29 mouse cellular contexts compared by ENCODE assay signal in genomic region chr11:68785813-68786212, GRCm38 (mm10).
DNase-seq lines count a peak whose midpoint lies in the region; ATAC-seq and TF ChIP-seq lines count a peak whose summit lies in the region.
"Had no signal": no experiment of that assay in that cellular context is flagged by ENCODE, and none has a peak within 500 bp of the region (broad histone marks: within the 10 kb centered on the region; RNA-seq: fewer than 3 reads in every experiment).

No protein-coding gene starts in this region.

- peak; percentile 27 for DNase-seq in thymus, postnatal 25 days
- DNase-seq in thymus, postnatal 10 days (ENCODE audit: low spot score in 2 of 2): no peak
- DNase-seq in gastrocnemius, postnatal 10 days: no peak
- DNase-seq in right cerebral cortex, adult 2 months (ENCODE audit: low spot score in 2 of 2): no peak
- DNase-seq: adrenal gland, postnatal 14 days; cerebellum, adult 11-12 months; cerebellum, adult 9-11 months; embryo, embryonic 11 days; forebrain, postnatal 0 days; heart, postnatal 10 days; kidney, adult 8-10 months; kidney, postnatal 10 days; layer of hippocampus, adult 9-11 months; spleen, adult 18-20 months had no signal

- no peaks in the 10 kb centered on the region for H3K9me3 ChIP-seq in ES-Bruce4 (replicated peaks; ENCODE audit: control insufficient read depth, insufficient read depth, low read length, poor library complexity, severe bottlenecking)
- H3K9me3 ChIP-seq in intestine, postnatal 0 days (ENCODE audit: control insufficient read depth): no peaks in the 10 kb centered on the region
- H3K9me3 ChIP-seq in midbrain, embryonic 16.5 days (replicated peaks; ENCODE audit: control insufficient read depth, low read length, poor library complexity, severe bottlenecking): no peaks in the 10 kb centered on the region
- H3K9me3 ChIP-seq: embryonic facial prominence, embryonic 13.5 days; forebrain, embryonic 12.5 days; G1E; heart, embryonic 13.5 days; hindbrain, embryonic 10.5 days; hindbrain, embryonic 15.5 days; limb, embryonic 12.5 days; lung, embryonic 15.5 days; midbrain, embryonic 10.5 days; midbrain, embryonic 15.5 days had no signal

- no peak overlapping the region for H3K9ac ChIP-seq in ES-Bruce4 (ENCODE audit: low read depth, poor library complexity, severe bottlenecking)
- H3K9ac ChIP-seq in intestine, postnatal 0 days (ENCODE audit: low read depth, low read length): no peak overlapping the region
- H3K9ac ChIP-seq in midbrain, embryonic 16.5 days (ENCODE audit: low read depth, low read length): no peak overlapping the region
- H3K9ac ChIP-seq: embryonic facial prominence, embryonic 13.5 days; forebrain, embryonic 12.5 days; forebrain, postnatal 0 days; heart, embryonic 13.5 days; hindbrain, embryonic 15.5 days; limb, embryonic 12.5 days; lung, embryonic 15.5 days; midbrain, embryonic 15.5 days had no signal

- H3K4me3 ChIP-seq in ES-Bruce4 (ENCODE audit: low read depth, low read length): peak overlapping the region; percentile 24
- no peak overlapping the region for H3K4me3 ChIP-seq in intestine, postnatal 0 days (ENCODE audit: low read depth, low read length)
- no peak overlapping the region for H3K4me3 ChIP-seq in midbrain, embryonic 16.5 days (ENCODE audit: low read depth, low read length)
- H3K4me3 ChIP-seq: embryonic facial prominence, embryonic 13.5 days; forebrain, embryonic 12.5 days; heart, embryonic 13.5 days; hindbrain, embryonic 10.5 days; hindbrain, embryonic 15.5 days; limb, embryonic 12.5 days; lung, embryonic 15.5 days; midbrain, embryonic 10.5 days; midbrain, embryonic 15.5 days had no signal

- H3K27me3 ChIP-seq in ES-Bruce4 (ENCODE audit: control insufficient read depth, insufficient read depth, low read length, poor library complexity, severe bottlenecking): no peaks in the 10 kb centered on the region
- H3K27me3 ChIP-seq in intestine, postnatal 0 days (replicated peaks; ENCODE audit: control insufficient read depth, insufficient read depth, low read length): no peaks in the 10 kb centered on the region
- H3K27me3 ChIP-seq in midbrain, embryonic 16.5 days (ENCODE audit: control insufficient read depth, insufficient read depth, low read depth, low read length): no peaks in the 10 kb centered on the region
- H3K27me3 ChIP-seq: embryonic facial prominence, embryonic 13.5 days; forebrain, embryonic 12.5 days; heart, embryonic 13.5 days; hindbrain, embryonic 15.5 days; limb, embryonic 12.5 days; lung, embryonic 15.5 days; midbrain, embryonic 15.5 days had no signal

- no peak for TF ChIP-seq CTCF in ES-Bruce4 (IDR thresholded peaks at IDR 0.05; ENCODE audit: low read depth, low read length)
- no peak for TF ChIP-seq CTCF in intestine, postnatal 0 days (IDR thresholded peaks at IDR 0.05; ENCODE audit: low read depth)

- 48% methylated on average over 8 of the region's 8 CpGs for WGBS in intestine, postnatal 0 days
- WGBS in midbrain, embryonic 16.5 days: 90% methylated on average over 8 of the region's 8 CpGs

- H3K36me3 ChIP-seq in ES-Bruce4 (ENCODE audit: control insufficient read depth, insufficient read depth, low read length, poor library complexity, severe bottlenecking): peaks cover 25% of the 10 kb centered on the region
- H3K36me3 ChIP-seq in intestine, postnatal 0 days (ENCODE audit: control insufficient read depth, insufficient read depth): peaks cover 18% of the 10 kb centered on the region
- H3K36me3 ChIP-seq in midbrain, embryonic 16.5 days (ENCODE audit: control insufficient read depth, insufficient read depth, low read length): peaks cover 47% of the 10 kb centered on the region
- H3K36me3 ChIP-seq: G1E had no signal

- H3K4me1 ChIP-seq in ES-Bruce4 (ENCODE audit: control insufficient read depth, insufficient read depth, low read length): no peaks in the 10 kb centered on the region
- no peaks in the 10 kb centered on the region for H3K4me1 ChIP-seq in intestine, postnatal 0 days (replicated peaks; ENCODE audit: control insufficient read depth, insufficient read depth, low read length)
- no peaks in the 10 kb centered on the region for H3K4me1 ChIP-seq in midbrain, embryonic 16.5 days (ENCODE audit: control insufficient read depth, insufficient read depth, low read length)
- H3K4me1 ChIP-seq: forebrain, embryonic 12.5 days; hindbrain, embryonic 10.5 days; hindbrain, embryonic 15.5 days; limb, embryonic 12.5 days; lung, embryonic 15.5 days; midbrain, embryonic 10.5 days; midbrain, embryonic 15.5 days had no signal

- TF ChIP-seq EP300 in ES-Bruce4 (IDR thresholded peaks at IDR 0.05; ENCODE audit: insufficient read depth, low read depth, low read length): no peak

- TF ChIP-seq POLR2A in ES-Bruce4 (IDR thresholded peaks at IDR 0.05; ENCODE audit: insufficient read depth, low read length): no peak

- H3K4me2 ChIP-seq in intestine, postnatal 0 days (replicated peaks; ENCODE audit: low read depth): no peak overlapping the region
- H3K4me2 ChIP-seq in midbrain, embryonic 16.5 days (ENCODE audit: low read length): no peak overlapping the region
- H3K4me2 ChIP-seq: embryonic facial prominence, embryonic 13.5 days; forebrain, embryonic 12.5 days; heart, embryonic 13.5 days; hindbrain, embryonic 15.5 days; limb, embryonic 12.5 days; liver, embryonic 11.5 days; lung, embryonic 15.5 days; midbrain, embryonic 15.5 days had no signal

- peak; percentile 49; the same call in 1 of the 2 replicates for ATAC-seq in intestine, postnatal 0 days
- ATAC-seq in midbrain, embryonic 16.5 days: no peak
- ATAC-seq: forebrain, postnatal 0 days; inflammation-experienced regulatory T-cells, adult 6 months; midbrain, embryonic 15.5 days had no signal

- no peak overlapping the region for H3K27ac ChIP-seq in ES-Bruce4 (ENCODE audit: insufficient read depth, low read length)
- H3K27ac ChIP-seq in intestine, postnatal 0 days (ENCODE audit: low read depth, low read length): no peak overlapping the region
- no peak overlapping the region for H3K27ac ChIP-seq in midbrain, embryonic 16.5 days (ENCODE audit: low read length)
- H3K27ac ChIP-seq: embryonic facial prominence, embryonic 13.5 days; forebrain, embryonic 12.5 days; heart, embryonic 13.5 days; hindbrain, embryonic 10.5 days; hindbrain, embryonic 15.5 days; limb, embryonic 12.5 days; lung, embryonic 15.5 days; midbrain, embryonic 10.5 days; midbrain, embryonic 15.5 days had no signal
